Mouse (Mus musculus) MEL (cell line): ENCODE measurements around the gene Slitrk1. TPM values are rescaled to one million over a fixed set of nuclear protein-coding genes. Genes with fewer than 3 reads are reported as not detected.

Source experiments
- DNase-seq: peaks from one replicate; pipeline ENCODE4 v3.0.0; 2011; ENCODE audit warnings: low read depth, low spot score
- H3K27ac ChIP-seq: 2 replicates; pipeline ENCODE4 v1.5.1; 2012; ENCODE audit warnings: low read depth, mild to moderate bottlenecking, control low read depth, low read length, moderate library complexity; ENCODE audit not compliant: control insufficient read depth
- H3K27me3 ChIP-seq, 2 experiments: fragments of 150-350 bp in 1 of 2; sonication (generic) in 1 of 2; 2 replicates each; pipeline ENCODE4 v1.6.1; 2012; ENCODE audit warnings: low read length in 2 of 2, mild to moderate bottlenecking in 2 of 2, improper control_type of control experiment in 1 of 2, moderate library complexity in 1 of 2; ENCODE audit not compliant: insufficient read depth in 2 of 2, control insufficient read depth in 1 of 2
- H3K36me3 ChIP-seq, 2 experiments: 2 replicates each; pipeline ENCODE4 v1.6.1; 2012 to 2014; ENCODE audit warnings: low read length in 2 of 2, improper control_type of control experiment in 1 of 2, inconsistent platforms in 1 of 2, mild to moderate bottlenecking in 1 of 2; ENCODE audit not compliant: insufficient read depth in 2 of 2, control insufficient read depth in 1 of 2
- H3K4me1 ChIP-seq, 2 experiments: fragments of 150-350 bp in 1 of 2; sonication (generic) in 1 of 2; 2 replicates each; pipeline ENCODE4 v1.6.1; 2012; ENCODE audit warnings: low read length in 2 of 2, improper control_type of control experiment in 1 of 2, mild to moderate bottlenecking in 1 of 2; ENCODE audit not compliant: insufficient read depth in 2 of 2, control insufficient read depth in 1 of 2
- H3K4me3 ChIP-seq, 2 experiments: fragments of 150-350 bp in 1 of 2; sonication (generic) in 1 of 2; 2 replicates each; pipeline ENCODE4 v1.5.1; 2012; ENCODE audit warnings: low read depth in 2 of 2, low read length in 2 of 2, mild to moderate bottlenecking in 2 of 2, moderate library complexity in 2 of 2, control low read depth in 1 of 2, improper control_type of control experiment in 1 of 2; ENCODE audit not compliant: control insufficient read depth in 1 of 2, insufficient read depth in 1 of 2
- H3K79me2 ChIP-seq: 2 replicates; pipeline ENCODE4 v1.6.1; 2012; ENCODE audit warnings: mild to moderate bottlenecking, low read length, moderate library complexity; ENCODE audit not compliant: control insufficient read depth, poor library complexity, insufficient read depth
- H3K9ac ChIP-seq: 2 replicates; pipeline ENCODE4 v1.6.1; 2012; ENCODE audit warnings: low read depth, mild to moderate bottlenecking, control low read depth, low read length, moderate library complexity; ENCODE audit not compliant: control insufficient read depth, poor library complexity, severe bottlenecking
- H3K9me3 ChIP-seq: fragments of 150-350 bp; sonication (generic); replicated peaks from 2 replicates; pipeline ENCODE4 v1.6.1; 2012; ENCODE audit warnings: mild to moderate bottlenecking, low read length, improper control_type of control experiment, moderate library complexity; ENCODE audit not compliant: insufficient read depth
- CHD1 ChIP-seq: IDR thresholded peaks from 2 replicates; pipeline ENCODE4 v1.6.1; 2012; ENCODE audit warnings: low read depth, mild to moderate bottlenecking, inconsistent platforms, low read length, improper control_type of control experiment
- CHD2 ChIP-seq: IDR thresholded peaks from 2 replicates; pipeline ENCODE4 v1.6.1; 2011; ENCODE audit warnings: low read length, improper control_type of control experiment
- ETS1 ChIP-seq: IDR thresholded peaks from 2 replicates; pipeline ENCODE4 v1.6.1; 2012; ENCODE audit warnings: low read depth, mild to moderate bottlenecking, inconsistent platforms, low read length, improper control_type of control experiment, moderate library complexity
- GABPA ChIP-seq: IDR thresholded peaks from 2 replicates; pipeline ENCODE4 v1.6.1; 2012; ENCODE audit warnings: low read depth, mild to moderate bottlenecking, inconsistent platforms, low read length, improper control_type of control experiment, moderate library complexity
- JUND ChIP-seq: IDR thresholded peaks from 2 replicates; pipeline ENCODE4 v1.6.1; 2011; ENCODE audit warnings: low read depth, mild to moderate bottlenecking, improper control_type of control experiment, low read length
- KAT2A ChIP-seq: conservative IDR thresholded peaks from 2 replicates; pipeline ENCODE4 v1.6.1; 2012; ENCODE audit warnings: low read depth, low read length, improper control_type of control experiment, inconsistent platforms
- MXI1 ChIP-seq: IDR thresholded peaks from 2 replicates; pipeline ENCODE4 v1.6.1; 2011; ENCODE audit warnings: mild to moderate bottlenecking, low read depth, low read length, improper control_type of control experiment
- NELFE ChIP-seq: IDR thresholded peaks from 2 replicates; pipeline ENCODE4 v1.6.1; 2011; ENCODE audit warnings: low read depth, low read length, improper control_type of control experiment
- POLR2AphosphoS5 ChIP-seq: IDR thresholded peaks from 2 replicates; pipeline ENCODE4 v1.6.1; 2012; ENCODE audit warnings: low read depth, borderline replicate concordance, mild to moderate bottlenecking, inconsistent platforms, low read length, moderate library complexity, mixed read lengths
- RCOR1 ChIP-seq: IDR thresholded peaks from 2 replicates; pipeline ENCODE4 v1.6.1; 2012; ENCODE audit warnings: low read depth, mild to moderate bottlenecking, inconsistent platforms, low read length, improper control_type of control experiment
- SMC3 ChIP-seq: IDR thresholded peaks from 2 replicates; pipeline ENCODE4 v1.6.1; 2011; ENCODE audit warnings: low read depth, low read length, improper control_type of control experiment
- TAL1 ChIP-seq: IDR thresholded peaks from 2 replicates; pipeline ENCODE4 v1.6.1; 2012; ENCODE audit warnings: mild to moderate bottlenecking, inconsistent platforms, low read length, moderate library complexity, mixed read lengths
- TBP ChIP-seq: IDR thresholded peaks from 2 replicates; pipeline ENCODE4 v1.8.0; 2011; ENCODE audit warnings: low read depth, low read length, improper control_type of control experiment
- UBTF ChIP-seq: IDR thresholded peaks from 2 replicates; pipeline ENCODE4 v1.6.1; 2012; ENCODE audit warnings: low read depth, mild to moderate bottlenecking, inconsistent platforms, low read length, improper control_type of control experiment, moderate library complexity, borderline replicate concordance; ENCODE audit not compliant: insufficient read depth
- USF1 ChIP-seq: IDR thresholded peaks from 2 replicates; pipeline ENCODE4 v1.6.1; 2014; ENCODE audit warnings: low read depth, mild to moderate bottlenecking, inconsistent platforms, low read length, improper control_type of control experiment, moderate library complexity
- USF2 ChIP-seq, 2 experiments: IDR thresholded peaks; 2 replicates each; pipeline ENCODE4 v1.6.1; 2011 to 2012; ENCODE audit warnings: improper control_type of control experiment in 2 of 2, low read length in 2 of 2, borderline replicate concordance in 1 of 2, inconsistent platforms in 1 of 2, low read depth in 1 of 2, mild to moderate bottlenecking in 1 of 2; ENCODE audit not compliant: insufficient read depth in 1 of 2
- ZNF384 ChIP-seq: IDR thresholded peaks from 2 replicates; pipeline ENCODE4 v1.6.1; 2012; ENCODE audit warnings: low read depth, mild to moderate bottlenecking, inconsistent platforms, low read length, improper control_type of control experiment
- polyA plus RNA-seq, 2 experiments: library from polyadenylated mRNA; stranded (reverse) in 1 of 2; unstranded in 1 of 2; fragments of >175 nt in 1 of 2; fragments of >200 nt in 1 of 2; gene quantifications; 2 replicates each; pipeline versions ENCODE4 v1.2.1 to v1.2.4; 2012; ENCODE audit warnings: low replicate concordance in 2 of 2, low read depth in 1 of 2; ENCODE audit not compliant: insufficient read length in 2 of 2, insufficient read depth in 1 of 2, missing spikeins in 1 of 2
- total RNA-seq: library from RNA; depleted of rRNA; stranded (reverse); fragments of 300-350 nt; gene quantifications from 2 replicates; pipeline ENCODE4 v1.2.3, GENCODE M21; 2012

The Slitrk1 gene
- total and polyA plus RNA-seq, 3 experiments, result not detected

DNA sequence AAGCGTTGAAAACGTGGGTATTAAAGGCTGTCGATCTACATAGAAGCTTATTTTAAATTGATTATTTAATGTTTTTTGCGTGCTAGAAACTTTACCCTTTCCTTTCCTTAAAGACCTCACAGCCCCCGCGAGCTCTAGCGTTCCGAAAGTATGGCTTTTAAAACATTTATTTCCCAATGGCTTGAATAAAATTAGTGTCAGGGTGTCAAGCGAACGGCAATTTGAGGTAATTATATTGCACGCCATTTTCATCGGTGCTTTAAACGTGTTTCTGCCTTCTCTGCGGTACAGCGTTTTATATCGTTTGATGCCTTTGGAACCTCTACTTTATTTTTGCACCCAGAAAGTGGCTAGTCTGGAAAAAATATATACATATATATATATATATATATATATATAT, 378 bp upstream of the Slitrk1 start:
- Histone ChIP-seq H3K36me3 (no peaks in the 10 kb centered on the region), H3K4me3 (no peak overlapping the region), H3K27ac (no peak overlapping the region), H3K27me3 (no peaks in the 10 kb centered on the region), H3K9ac (no peak overlapping the region), H3K4me1 (no peaks in the 10 kb centered on the region), H3K79me2 (no peaks in the 10 kb centered on the region), H3K9me3 (no peaks in the 10 kb centered on the region)
- no peak for DNase-seq
- TF ChIP-seq NELFE, result no peak
- no peak for TF ChIP-seq GABPA
- no peak for TF ChIP-seq TBP

DNA sequence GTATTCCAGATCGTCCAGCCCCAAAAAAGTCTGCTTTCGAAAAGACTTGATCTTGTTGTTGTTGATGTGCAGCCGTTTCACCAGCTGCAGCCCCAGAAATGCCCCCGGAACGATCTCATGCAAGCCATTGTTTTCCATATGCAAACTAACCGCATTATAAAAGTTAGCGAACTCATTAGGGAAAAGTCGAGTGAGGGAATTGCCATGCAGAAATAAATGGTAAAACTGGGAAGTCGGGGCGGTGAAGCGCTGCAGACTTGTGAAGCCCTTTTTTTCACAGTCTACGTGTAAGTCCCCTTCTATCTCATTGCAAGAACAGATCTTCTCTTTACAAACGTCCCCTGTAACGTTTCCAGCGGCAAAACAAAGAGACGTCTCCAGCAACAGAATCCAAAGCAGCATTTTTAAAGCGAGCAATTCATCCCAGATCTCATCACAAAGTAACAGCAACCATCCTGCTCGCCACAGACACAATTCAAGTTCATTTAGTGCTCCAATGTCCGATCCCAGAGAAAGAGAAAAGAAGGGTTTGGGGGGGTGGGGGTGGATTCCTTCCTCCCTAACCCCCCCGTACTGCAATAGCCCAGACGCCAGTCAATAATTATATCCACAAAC, 975 bp downstream of the Slitrk1 start:
- H3K27ac ChIP-seq, result no peak overlapping the region
- TF ChIP-seq NELFE (no peak), TAL1 (no peak), CHD1 (no peak), CHD2 (no peak), USF2 (IDR thresholded peaks at IDR 0.05; ENCODE audit: borderline replicate concordance in 1 of 2, insufficient read depth in 1 of 2, low read depth in 1 of 2, low read length in 2 of 2) (no peak), TBP (no peak), MXI1 (no peak), JUND (no peak)
- TF ChIP-seq, all 39 proteins: peak for 0
- H3K9me3 ChIP-seq, result no peaks in the 10 kb centered on the region
- no peaks in the 10 kb centered on the region for H3K27me3 ChIP-seq
- H3K36me3 ChIP-seq, result no peaks in the 10 kb centered on the region
- no peak overlapping the region for H3K4me3 ChIP-seq
- DNase-seq, result no peak
- no peaks in the 10 kb centered on the region for H3K4me1 ChIP-seq
- H3K79me2 ChIP-seq, result no peaks in the 10 kb centered on the region
- no peak overlapping the region for H3K9ac ChIP-seq

DNA sequence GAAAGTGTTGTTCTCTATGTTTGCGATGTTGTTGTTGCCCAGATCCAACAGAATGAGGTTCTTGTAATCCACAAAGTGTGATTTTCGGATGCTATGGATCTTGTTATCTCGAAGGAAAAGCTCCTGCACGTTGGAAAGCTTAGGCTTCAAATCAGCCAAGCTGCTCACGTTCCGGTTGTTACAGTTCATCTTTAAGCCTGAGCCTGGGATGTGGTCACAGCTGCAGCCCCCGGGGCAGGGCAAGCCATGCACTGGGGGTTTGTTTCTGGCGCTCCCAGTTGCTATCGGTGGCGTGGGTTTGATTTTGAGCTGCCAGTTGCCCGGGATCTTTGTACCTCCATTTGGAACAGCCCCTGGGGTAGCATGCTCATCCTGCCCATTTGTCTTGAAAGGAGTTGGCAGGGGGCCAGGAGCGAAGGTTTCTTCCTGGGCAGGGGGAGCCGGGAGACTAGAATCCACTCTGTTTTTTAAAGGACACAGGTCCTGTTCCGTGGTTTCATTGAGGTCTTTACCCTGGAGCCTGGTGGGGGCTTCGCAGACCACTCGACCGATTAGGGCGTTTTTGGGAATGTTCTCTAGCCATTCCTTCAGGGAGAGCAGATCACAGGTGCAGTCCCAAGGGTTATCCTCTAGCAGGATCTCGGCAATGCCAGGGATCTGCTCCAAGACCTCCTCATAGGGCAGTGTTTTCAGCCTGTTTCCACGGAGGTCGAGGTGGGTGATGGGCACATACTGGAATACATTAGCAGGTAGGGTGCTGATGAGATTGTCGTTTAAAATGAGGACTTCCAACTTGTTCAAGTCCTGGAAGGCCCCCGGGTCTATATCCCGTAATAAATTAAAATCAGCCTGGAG, 1.7 kb downstream of the Slitrk1 start:
- Histone ChIP-seq H3K27me3 (no peaks in the 10 kb centered on the region), H3K4me1 (no peaks in the 10 kb centered on the region), H3K36me3 (no peaks in the 10 kb centered on the region), H3K4me3 (no peak overlapping the region), H3K27ac (no peak overlapping the region), H3K9me3 (no peaks in the 10 kb centered on the region), H3K9ac (no peak overlapping the region), H3K79me2 (no peaks in the 10 kb centered on the region)
- no peak for TF ChIP-seq USF2 (IDR thresholded peaks at IDR 0.05; ENCODE audit: borderline replicate concordance in 1 of 2, insufficient read depth in 1 of 2, low read depth in 1 of 2, low read length in 2 of 2)
- TF ChIP-seq POLR2AphosphoS5, result no peak
- TF ChIP-seq RCOR1, result no peak
- no peak for TF ChIP-seq KAT2A
- no peak for TF ChIP-seq ZNF384
- no peak for TF ChIP-seq ETS1
- no peak for TF ChIP-seq UBTF
- TF ChIP-seq USF1, result no peak
- TF ChIP-seq SMC3, result no peak
- DNase-seq, result no peak
